Mouse (Mus musculus) ES-Bruce4 (cell line): ENCODE data around the gene Card11. TPM values are rescaled to one million over a fixed set of nuclear protein-coding genes. Genes with fewer than 3 reads are reported as not detected.

Experiments
- H3K27ac ChIP-seq: 2 replicates; pipeline ENCODE4 v1.5.1; 2012; ENCODE audit warnings: low read length, inconsistent platforms; ENCODE audit not compliant: insufficient read depth
- H3K27me3 ChIP-seq: 2 replicates; pipeline ENCODE4 v1.6.1; 2012; ENCODE audit warnings: mild to moderate bottlenecking, low read length, inconsistent platforms; ENCODE audit not compliant: control insufficient read depth, poor library complexity, insufficient read depth, severe bottlenecking
- H3K36me3 ChIP-seq: 2 replicates; pipeline ENCODE4 v1.6.1; 2012; ENCODE audit warnings: inconsistent platforms, mild to moderate bottlenecking, low read length, moderate library complexity; ENCODE audit not compliant: control insufficient read depth, poor library complexity, insufficient read depth, severe bottlenecking
- H3K4me1 ChIP-seq: one replicate; pipeline ENCODE4 v1.8.1; 2011; ENCODE audit warnings: low read length; ENCODE audit not compliant: control insufficient read depth, insufficient read depth
- H3K4me3 ChIP-seq: 2 replicates; pipeline ENCODE4 v1.5.1; 2011; ENCODE audit warnings: low read depth, mild to moderate bottlenecking, low read length
- H3K9ac ChIP-seq: 2 replicates; pipeline ENCODE4 v1.6.1; 2012; ENCODE audit warnings: low read depth, mild to moderate bottlenecking, inconsistent platforms; ENCODE audit not compliant: poor library complexity, severe bottlenecking
- H3K9me3 ChIP-seq: replicated peaks from 2 replicates; pipeline ENCODE4 v1.6.1; 2012; ENCODE audit warnings: mild to moderate bottlenecking, low read length, inconsistent platforms; ENCODE audit not compliant: control insufficient read depth, poor library complexity, insufficient read depth, severe bottlenecking
- CTCF ChIP-seq: IDR thresholded peaks from one replicate; pipeline ENCODE4 v1.8.1; 2011; ENCODE audit warnings: low read depth, low read length
- EP300 ChIP-seq: IDR thresholded peaks from 2 replicates; pipeline ENCODE4 v1.6.1; 2011; ENCODE audit warnings: low read depth, low read length; ENCODE audit not compliant: insufficient read depth
- POLR2A ChIP-seq: IDR thresholded peaks from one replicate; pipeline ENCODE4 v1.8.1; 2011; ENCODE audit warnings: low read length; ENCODE audit not compliant: insufficient read depth
- polyA plus RNA-seq: library from polyadenylated mRNA; stranded (reverse); fragments of >200 nt; gene quantifications from 2 replicates; pipeline ENCODE4 v1.2.4, GENCODE M21; 2011; ENCODE audit warnings: low read depth; ENCODE audit not compliant: missing spikeins, insufficient read depth, insufficient read length

Card11 gene
- polyA plus RNA-seq, 1 experiment = not detected

GRCm38 (mm10) chr5:141038342-141038741 lies 38.0 kb upstream of the Card11 start:
- Histone ChIP-seq H3K27me3 (no peaks in the 10 kb centered on the region), H3K27ac (no peak overlapping the region), H3K4me3 (no peak overlapping the region), H3K36me3 (no peaks in the 10 kb centered on the region), H3K9me3 (no peaks in the 10 kb centered on the region), H3K9ac (no peak overlapping the region), H3K4me1 (peaks cover 1% of the 10 kb centered on the region)
- TF ChIP-seq CTCF = no peak
- no peak for TF ChIP-seq POLR2A
- TF ChIP-seq EP300 = no peak

DNA sequence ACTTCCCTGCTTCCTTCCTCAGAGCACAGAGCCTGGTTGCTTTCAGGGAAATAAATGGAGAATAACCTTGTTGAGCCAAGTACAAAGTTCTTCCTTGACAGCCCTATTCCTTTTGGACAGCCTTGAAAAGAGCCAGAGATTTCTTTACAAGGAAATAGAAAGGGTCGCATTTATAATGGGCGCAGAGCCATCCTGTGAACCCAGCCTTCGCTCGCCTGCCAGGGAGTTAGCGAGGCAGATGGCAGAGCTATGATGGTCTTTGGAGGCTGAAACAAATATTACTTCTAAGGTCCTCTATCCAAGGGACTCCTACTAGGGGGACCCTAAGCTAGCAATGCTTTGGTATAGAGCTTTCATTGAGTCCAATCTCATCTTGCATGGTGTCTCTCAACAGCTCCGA lies 35.0 kb upstream of the Card11 start:
- H3K9me3 ChIP-seq = no peaks in the 10 kb centered on the region
- H3K4me1 ChIP-seq = peaks cover 1% of the 10 kb centered on the region
- H3K9ac ChIP-seq = no peak overlapping the region
- H3K4me3 ChIP-seq = no peak overlapping the region
- H3K36me3 ChIP-seq = no peaks in the 10 kb centered on the region
- TF ChIP-seq EP300 (no peak), CTCF (no peak), POLR2A (no peak)
- no peak overlapping the region for H3K27ac ChIP-seq
- no peaks in the 10 kb centered on the region for H3K27me3 ChIP-seq

- Histone ChIP-seq H3K9ac (no peak overlapping the region), H3K9me3 (no peaks in the 10 kb centered on the region), H3K27me3 (no peaks in the 10 kb centered on the region), H3K36me3 (no peaks in the 10 kb centered on the region), H3K27ac (no peak overlapping the region), H3K4me3 (no peak overlapping the region), H3K4me1 (peaks cover 1% of the 10 kb centered on the region)
- no peak for TF ChIP-seq POLR2A
- TF ChIP-seq CTCF = no peak
- no peak for TF ChIP-seq EP300
Observed at GRCm38 (mm10) chr5:141034301-141034700, 33.9 kb upstream of the Card11 start.

- TF ChIP-seq CTCF = no peak
- TF ChIP-seq EP300 = no peak
- TF ChIP-seq POLR2A = no peak
Observed at GRCm38 (mm10) chr5:141033001-141033400, 32.6 kb upstream of the Card11 start.

GRCm38 (mm10) chr5:141029364-141029763 lies 29.0 kb upstream of the Card11 start:
- H3K9me3 ChIP-seq = no peaks in the 10 kb centered on the region
- no peaks in the 10 kb centered on the region for H3K27me3 ChIP-seq
- H3K4me3 ChIP-seq = no peak overlapping the region
- TF ChIP-seq CTCF (no peak), POLR2A (no peak), EP300 (no peak)
- H3K36me3 ChIP-seq = no peaks in the 10 kb centered on the region
- no peak overlapping the region for H3K27ac ChIP-seq
- no peak overlapping the region for H3K9ac ChIP-seq
- H3K4me1 ChIP-seq = peaks cover 1% of the 10 kb centered on the region

More at GRCm38 (mm10) chr5:141033001-141033400, 32.6 kb upstream of the Card11 start:
- no peaks in the 10 kb centered on the region for H3K27me3 ChIP-seq
- peaks cover 1% of the 10 kb centered on the region for H3K4me1 ChIP-seq
- H3K36me3 ChIP-seq = no peaks in the 10 kb centered on the region
- no peaks in the 10 kb centered on the region for H3K9me3 ChIP-seq
- no peak overlapping the region for H3K27ac ChIP-seq
- H3K9ac ChIP-seq = no peak overlapping the region
- no peak overlapping the region for H3K4me3 ChIP-seq

DNA sequence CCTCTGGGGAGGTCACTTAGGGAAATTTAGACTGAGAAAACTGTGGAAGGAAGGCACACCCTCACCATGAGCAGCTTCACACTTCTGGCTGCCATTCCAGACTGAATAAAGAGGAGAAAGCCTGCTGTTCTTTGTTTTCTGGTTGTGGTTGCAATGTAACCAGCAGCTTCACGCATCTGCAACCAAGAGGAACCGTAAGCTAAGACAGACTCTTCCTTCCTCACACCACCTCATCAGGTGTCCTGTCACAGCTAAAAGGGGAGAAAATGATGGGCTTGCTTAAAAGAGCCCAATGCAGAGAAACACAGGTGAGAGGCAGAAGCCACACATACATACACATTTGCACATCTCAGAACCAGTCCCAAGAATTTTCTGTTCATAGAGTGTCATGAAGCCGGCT lies 25.3 kb upstream of the Card11 start:
- no peaks in the 10 kb centered on the region for H3K27me3 ChIP-seq

More for the DNA sequence above, 25.3 kb upstream of the Card11 start:
- Histone ChIP-seq H3K36me3 (no peaks in the 10 kb centered on the region), H3K4me3 (no peak overlapping the region), H3K9ac (no peak overlapping the region), H3K27ac (no peak overlapping the region), H3K9me3 (peaks cover 5% of the 10 kb centered on the region), H3K4me1 (no peaks in the 10 kb centered on the region)
- no peak for TF ChIP-seq POLR2A
- no peak for TF ChIP-seq EP300
